Comparison of ENCODE assay signal across 24 mouse cellular contexts in the genomic region with DNA sequence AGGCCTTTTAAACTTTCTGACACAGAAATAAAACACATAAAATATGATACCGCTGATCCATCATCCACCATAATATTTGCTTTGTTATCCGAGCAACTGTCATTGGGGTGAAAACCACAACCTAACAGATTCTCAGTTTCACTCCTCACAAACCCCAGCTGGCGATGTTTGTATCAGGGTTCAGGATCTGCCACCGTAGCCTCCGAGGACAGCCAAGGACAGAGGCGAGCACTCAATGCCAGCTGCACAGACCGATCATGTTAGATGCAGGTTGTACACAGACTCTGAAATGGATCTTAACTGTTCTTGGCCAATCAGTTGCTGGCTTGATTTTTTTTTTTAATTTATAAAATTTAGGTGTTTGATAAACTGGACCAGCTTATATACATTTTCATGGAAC.
DNase-seq lines count a peak whose midpoint lies in the region; TF ChIP-seq lines count a peak whose summit lies in the region.
"Had no signal": no experiment of that assay in that cellular context is flagged by ENCODE, and none has a peak within 500 bp of the region (broad histone marks: within the 10 kb centered on the region; RNA-seq: fewer than 3 reads in every experiment).

No protein-coding gene starts in this region.

- no peak for DNase-seq in gastrocnemius, adult 2 months
- DNase-seq in gastrocnemius, postnatal 10 days = no peak
- DNase-seq in layer of hippocampus, adult 2 months (ENCODE audit: low spot score in 2 of 2) = no peak
- no peak for DNase-seq in layer of hippocampus, adult 9-10 months (ENCODE audit: low spot score)
- peak; percentile 12 for DNase-seq in thymus, postnatal 14 days
- DNase-seq in thymus, adult 18-20 months = no peak
- DNase-seq in spleen, adult 18-20 months = no peak
- DNase-seq in right cerebral cortex, postnatal 36 days (ENCODE audit: low spot score in 2 of 2) = no peak
- DNase-seq: adrenal gland, postnatal 14 days; cerebellum, adult 9-11 months; heart, postnatal 10 days; kidney, adult 9 months; liver, embryonic 13.5 days; midbrain, embryonic 14.5 days; right cerebral cortex, postnatal 25 days; thymus, adult 2 months had no signal

- intact Hi-C loops in gastrocnemius, adult 2 months (cut with DNase I) = loop anchor here (5.0 kb wide), 1 partner anchor 138 kb away; no protein-coding TSS in a partner anchor

- TF ChIP-seq CTCF in gastrocnemius, adult 2 months (IDR thresholded peaks at IDR 0.05) = no peak
- no peak for TF ChIP-seq CTCF in layer of hippocampus, adult 2 months (conservative IDR thresholded peaks at IDR 0.05)

- 0 out of 2 replicates have a peak overlapping the region, but pooled peaks have one; percentile 1 for H3K27ac ChIP-seq in gastrocnemius, adult 2 months
- H3K27ac ChIP-seq in layer of hippocampus, adult 2 months = peak overlapping the region; percentile 87
- H3K27ac ChIP-seq: embryonic facial prominence, embryonic 12.5 days; forebrain, embryonic 12.5 days; hindbrain, embryonic 10.5 days; intestine, embryonic 15.5 days; liver, embryonic 13.5 days; neural tube, embryonic 12.5 days had no signal

- H3K4me3 ChIP-seq in gastrocnemius, adult 2 months = no peak overlapping the region
- no peak overlapping the region for H3K4me3 ChIP-seq in layer of hippocampus, adult 2 months
- H3K4me3 ChIP-seq: embryonic facial prominence, embryonic 12.5 days; erythroblast, embryonic 14.5 days; forebrain, embryonic 12.5 days; hindbrain, embryonic 10.5 days; intestine, embryonic 15.5 days; limb, embryonic 12.5 days; liver, embryonic 13.5 days; megakaryocyte, embryonic 14.5 days; neural tube, embryonic 12.5 days had no signal
